Mouse (Mus musculus): Measurements from ENCODE around the gene Adgrg3.

- TF ChIP-seq POLR2A (IDR thresholded peaks at IDR 0.05; ENCODE audit: borderline replicate concordance, insufficient read depth, low read length) (no peak), CTCF (IDR thresholded peaks at IDR 0.05; ENCODE audit: borderline replicate concordance, insufficient read depth, low read depth, low read length) (no peak)
Measured at GRCm38 (mm10) chr8:94983146-94983545, 34.3 kb upstream of the Adgrg3 start.

Measured in cerebellum, adult 2 months (tissue).